Mouse (Mus musculus): Measurements from ENCODE around the gene Rhoa. TPM values are rescaled to one million over a fixed set of nuclear protein-coding genes. Genes with fewer than 3 reads are reported as not detected.

The Rhoa gene
- total RNA-seq, 2 experiments from 2014 or later = 163 to 172 TPM

Other genes with a start within 250 kb of the Rhoa start
- not detected for gene Mst1, start 225.7 kb upstream of the Rhoa start, total RNA-seq (2021)
- gene Rnf123, start 222.8 kb upstream of the Rhoa start, total RNA-seq (2021) = 100 to 1,000 TPM in 1 of 2 experiments, 10 to 100 TPM in 1; 87.8 to 104 TPM
- 10 to 100 TPM; 27.0 to 35.7 TPM for gene Apeh, start 211.5 kb upstream of the Rhoa start, total RNA-seq (2021)
- gene Bsn, start 115.7 kb upstream of the Rhoa start, total RNA-seq (2021) = 100 to 1,000 TPM; 228 to 231 TPM
- 10 to 100 TPM; 73.4 to 75.4 TPM for gene Dag1, start 42.2 kb upstream of the Rhoa start, total RNA-seq (2021)
- gene Nicn1, start 15.7 kb upstream of the Rhoa start, total RNA-seq (2021) = 100 to 1,000 TPM; 114 to 116 TPM
- gene Amt, start 9.3 kb upstream of the Rhoa start, total RNA-seq (2021) = 10 to 100 TPM; 30.2 to 33.0 TPM
- gene Tcta, start within 50 bp of the Rhoa start, total RNA-seq (2021) = 10 to 100 TPM; 29.9 to 31.3 TPM
- 10 to 100 TPM; 58.5 to 70.8 TPM for gene Gpx1, start 32.8 kb downstream of the Rhoa start, total RNA-seq (2021)
- 100 to 1,000 TPM; 102 to 105 TPM for gene Usp4, start 41.7 kb downstream of the Rhoa start, total RNA-seq (2021)
- gene 1700102P08Rik, start 86.7 kb downstream of the Rhoa start, total RNA-seq (2021) = 1 to 10 TPM; 2.3 to 2.5 TPM
- gene Ccdc36, start 122.4 kb downstream of the Rhoa start, total RNA-seq (2021) = not detected
- gene BC048562, start 130.4 kb downstream of the Rhoa start, total RNA-seq (2021) = not detected
- gene Ccdc71, start 154.4 kb downstream of the Rhoa start, total RNA-seq (2021) = 10 to 100 TPM; 34.7 to 40.2 TPM
- 10 to 100 TPM; 18.8 to 19.6 TPM for gene Klhdc8b, start 155.5 kb downstream of the Rhoa start, total RNA-seq (2021)
- 10 to 100 TPM; 27.5 to 29.5 TPM for gene Lamb2, start 173.6 kb downstream of the Rhoa start, total RNA-seq (2021)
- 100 to 1,000 TPM; 145 to 154 TPM for gene Usp19, start 184.5 kb downstream of the Rhoa start, total RNA-seq (2021)
- gene Qars, start 201.6 kb downstream of the Rhoa start, total RNA-seq (2021) = 10 to 100 TPM; 74.4 to 83.4 TPM
- gene Qrich1, start 210.7 kb downstream of the Rhoa start, total RNA-seq (2021) = 100 to 1,000 TPM; 143 to 150 TPM